Mouse (Mus musculus): Measurements from ENCODE around the gene Zbtb9. TPM values are rescaled to one million over a fixed set of nuclear protein-coding genes. Genes with fewer than 3 reads are reported as not detected.

The Zbtb9 gene
- polyA plus RNA-seq, 1 experiment from 2014 or later, result 19.1 TPM

DNA sequence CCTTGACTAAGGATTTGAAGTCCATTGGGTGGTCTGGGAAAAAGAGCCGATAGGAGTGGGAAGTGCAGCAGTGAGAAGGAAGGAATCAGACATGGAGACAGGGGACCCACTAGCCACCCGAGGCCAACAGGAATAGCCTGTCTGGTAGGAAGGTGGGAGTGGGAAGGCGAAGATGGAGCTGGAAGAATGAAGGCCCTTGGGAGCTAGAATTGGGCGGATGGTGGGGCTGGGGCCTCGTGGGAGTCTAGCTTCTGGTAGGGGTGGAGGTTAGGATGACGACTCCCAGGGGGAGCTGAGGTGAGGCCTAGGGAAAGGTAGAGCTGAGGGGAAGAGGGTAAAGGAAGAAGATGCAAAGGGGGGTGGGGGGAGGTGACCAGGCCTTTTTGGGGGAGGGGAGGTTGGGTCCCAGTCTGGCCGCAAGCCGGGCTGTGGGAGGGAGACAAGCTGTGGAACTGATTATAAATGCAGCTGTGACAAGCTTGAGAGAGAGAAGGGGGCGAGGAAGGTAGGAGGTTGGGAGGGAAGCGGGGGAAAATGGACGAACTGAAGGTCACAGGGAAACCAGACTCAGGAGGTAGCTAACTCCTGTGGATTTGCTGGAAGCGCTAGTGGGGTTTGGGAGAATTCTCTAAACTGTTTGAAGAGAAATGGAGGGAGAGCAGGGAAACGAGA, 27.0 kb upstream of the Zbtb9 start:
- peak overlapping the region; percentile 66 for H3K9ac ChIP-seq (replicated peaks; ENCODE audit: low read depth, low read length)
- WGBS, result 22% methylated on average over 13 of the region's 13 CpGs
- peak overlapping the region; percentile 86 for H3K27ac ChIP-seq (ENCODE audit: low read length)
- no peaks in the 10 kb centered on the region for H3K36me3 ChIP-seq (ENCODE audit: control insufficient read depth, insufficient read depth)
- no peak for ATAC-seq
- H3K4me1 ChIP-seq (replicated peaks; ENCODE audit: control insufficient read depth, insufficient read depth, low read length), result peaks cover 70% of the 10 kb centered on the region
- H3K27me3 ChIP-seq (replicated peaks; ENCODE audit: control insufficient read depth, insufficient read depth, low read length), result no peaks in the 10 kb centered on the region
- peak overlapping the region; percentile 41 for H3K4me3 ChIP-seq (replicated peaks; ENCODE audit: low read length)
- H3K9me3 ChIP-seq (ENCODE audit: control insufficient read depth, low read length), result no peaks in the 10 kb centered on the region
- H3K4me2 ChIP-seq (ENCODE audit: low read length), result peak overlapping the region; percentile 66

DNA sequence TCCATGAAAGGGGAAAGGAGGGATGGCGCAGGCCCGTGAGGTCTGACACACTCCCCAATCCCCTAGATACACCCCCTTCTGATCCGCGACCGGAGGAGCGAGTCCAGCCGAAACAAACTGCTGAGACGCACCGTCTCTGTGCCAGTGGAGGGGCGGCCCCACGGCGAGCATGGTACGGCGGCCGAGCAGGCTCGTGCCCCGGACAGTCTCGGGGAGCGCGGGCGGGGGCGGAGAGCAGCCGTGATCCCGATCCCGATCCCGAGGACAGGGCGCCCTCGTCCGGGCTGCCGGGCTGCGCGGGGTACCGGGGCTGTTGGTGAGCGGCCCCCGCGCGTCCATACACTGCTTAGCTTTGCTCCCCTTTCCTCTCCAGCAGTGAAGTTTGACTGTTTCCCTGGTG, 26.4 kb upstream of the Zbtb9 start:
- peak overlapping the region; percentile 41 for H3K4me3 ChIP-seq (replicated peaks; ENCODE audit: low read length)
- ATAC-seq, result peak; percentile 27
- H3K9me3 ChIP-seq (ENCODE audit: control insufficient read depth, low read length), result no peaks in the 10 kb centered on the region
- peak overlapping the region; percentile 66 for H3K4me2 ChIP-seq (ENCODE audit: low read length)
- under 1% methylated on average over 37 of the region's 37 CpGs for WGBS
- peak overlapping the region; percentile 66 for H3K9ac ChIP-seq (replicated peaks; ENCODE audit: low read depth, low read length)
- H3K27ac ChIP-seq (ENCODE audit: low read length), result peak overlapping the region; percentile 86
- H3K36me3 ChIP-seq (ENCODE audit: control insufficient read depth, insufficient read depth), result no peaks in the 10 kb centered on the region
- H3K4me1 ChIP-seq (replicated peaks; ENCODE audit: control insufficient read depth, insufficient read depth, low read length), result peaks cover 75% of the 10 kb centered on the region
- no peaks in the 10 kb centered on the region for H3K27me3 ChIP-seq (replicated peaks; ENCODE audit: control insufficient read depth, insufficient read depth, low read length)

DNA sequence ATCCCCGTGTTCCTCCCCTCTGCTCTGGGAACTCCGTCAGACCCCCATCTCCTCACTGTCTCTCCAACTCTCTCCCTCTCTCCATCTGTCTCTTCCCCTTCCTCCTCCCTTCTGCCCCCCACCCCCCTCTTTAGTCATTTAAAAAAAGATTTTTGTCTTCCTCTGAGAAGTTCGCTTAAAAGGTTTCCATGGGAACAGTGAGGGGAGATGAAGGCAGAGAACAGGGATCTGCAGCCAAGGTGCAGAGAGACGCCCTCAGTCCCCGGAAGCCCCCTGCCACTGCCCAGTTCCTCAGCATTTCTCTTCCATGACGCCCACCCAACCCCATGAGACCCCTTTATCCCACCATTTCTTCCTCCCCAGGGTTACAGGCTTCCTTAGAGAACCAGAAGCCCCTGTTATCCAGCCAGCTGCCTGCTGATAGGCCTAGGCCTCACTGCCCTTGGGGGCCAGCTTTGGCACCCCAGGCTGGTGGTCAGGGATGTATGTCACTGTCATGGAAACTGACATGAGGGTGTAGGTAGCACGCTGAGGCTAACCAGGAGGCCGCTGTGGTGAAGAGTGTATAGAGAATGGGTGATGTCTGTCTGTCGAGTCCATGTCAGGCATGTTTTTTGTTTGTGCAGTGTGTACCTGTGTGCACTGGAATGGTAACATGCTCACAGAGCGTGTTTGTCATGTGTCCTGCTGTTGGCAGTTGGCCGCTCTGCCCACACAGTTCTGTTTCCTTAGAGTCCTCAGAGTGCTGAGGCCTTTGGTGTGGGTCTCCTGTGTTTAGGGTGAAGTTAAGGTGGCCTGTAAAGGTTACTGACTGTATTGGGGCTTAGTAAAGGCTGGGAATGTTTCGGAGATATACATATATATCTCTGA, 25.5 kb upstream of the Zbtb9 start:
- peak; percentile 5; the same call in 1 of the 2 replicates for ATAC-seq
- 25% methylated on average over 12 of the region's 12 CpGs for WGBS
- Histone ChIP-seq H3K36me3 (ENCODE audit: control insufficient read depth, insufficient read depth) (no peaks in the 10 kb centered on the region), H3K9me3 (ENCODE audit: control insufficient read depth, low read length) (no peaks in the 10 kb centered on the region), H3K27me3 (replicated peaks; ENCODE audit: control insufficient read depth, insufficient read depth, low read length) (no peaks in the 10 kb centered on the region), H3K4me2 (ENCODE audit: low read length) (peak overlapping the region; percentile 66), H3K27ac (ENCODE audit: low read length) (peak overlapping the region; percentile 86), H3K4me1 (replicated peaks; ENCODE audit: control insufficient read depth, insufficient read depth, low read length) (peaks cover 79% of the 10 kb centered on the region), H3K4me3 (replicated peaks; ENCODE audit: low read length) (peak overlapping the region; percentile 41), H3K9ac (replicated peaks; ENCODE audit: low read depth, low read length) (peak overlapping the region; percentile 20; the same call in 1 of the 2 replicates)

DNA sequence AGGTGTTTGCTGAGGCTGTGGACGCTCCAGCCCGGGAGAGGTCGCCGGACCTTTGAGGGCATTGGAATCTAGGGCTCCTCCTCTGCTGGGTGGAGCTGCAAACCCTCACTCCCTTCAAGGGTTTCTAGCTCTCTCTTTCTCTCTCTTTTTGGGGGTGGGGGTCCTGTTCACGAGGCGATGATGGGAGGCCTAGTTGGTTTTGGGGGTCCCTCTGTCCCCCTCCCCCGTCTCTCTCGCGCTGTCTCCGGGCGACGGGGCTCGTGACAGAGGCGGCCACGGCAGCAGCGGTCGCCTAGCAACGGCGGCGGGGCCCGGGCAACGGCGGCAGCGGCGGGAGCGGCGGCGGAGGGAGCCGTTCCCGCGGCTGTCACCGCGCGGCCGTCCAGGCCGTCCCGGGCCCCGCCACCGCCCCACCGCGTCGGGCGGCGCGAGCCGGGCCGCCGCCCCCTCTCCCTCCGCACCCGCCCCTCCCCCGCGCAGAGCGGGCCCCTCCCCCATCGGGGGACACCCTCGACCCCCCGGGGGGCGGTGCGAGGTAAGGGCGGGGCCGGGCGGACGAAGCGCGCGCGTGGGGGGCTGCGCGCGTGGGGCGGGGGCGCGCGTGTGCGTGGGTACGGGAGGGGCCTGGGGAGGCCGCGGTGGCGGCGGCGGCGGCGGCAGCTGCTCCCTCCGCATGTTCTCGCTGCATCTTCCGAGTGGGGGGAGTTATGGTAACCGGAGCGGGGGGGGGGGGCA, 24.5 kb upstream of the Zbtb9 start:
- H3K27ac ChIP-seq (ENCODE audit: low read length), result peak overlapping the region; percentile 80
- H3K27me3 ChIP-seq (replicated peaks; ENCODE audit: control insufficient read depth, insufficient read depth, low read length), result no peaks in the 10 kb centered on the region
- H3K9me3 ChIP-seq (ENCODE audit: control insufficient read depth, low read length), result no peaks in the 10 kb centered on the region
- 0% methylated on average over 39 of the region's 87 CpGs for WGBS
- ATAC-seq, result peak; percentile 9; the same call in 1 of the 2 replicates
- H3K4me1 ChIP-seq (replicated peaks; ENCODE audit: control insufficient read depth, insufficient read depth, low read length), result peaks cover 84% of the 10 kb centered on the region
- H3K36me3 ChIP-seq (ENCODE audit: control insufficient read depth, insufficient read depth), result peaks cover 2% of the 10 kb centered on the region; the same call in 1 of the 2 replicates
- peak overlapping the region; percentile 76 for H3K9ac ChIP-seq (replicated peaks; ENCODE audit: low read depth, low read length)
- peak overlapping the region; percentile 75 for H3K4me2 ChIP-seq (ENCODE audit: low read length)
- peak overlapping the region; percentile 64 for H3K4me3 ChIP-seq (replicated peaks; ENCODE audit: low read length)

DNA sequence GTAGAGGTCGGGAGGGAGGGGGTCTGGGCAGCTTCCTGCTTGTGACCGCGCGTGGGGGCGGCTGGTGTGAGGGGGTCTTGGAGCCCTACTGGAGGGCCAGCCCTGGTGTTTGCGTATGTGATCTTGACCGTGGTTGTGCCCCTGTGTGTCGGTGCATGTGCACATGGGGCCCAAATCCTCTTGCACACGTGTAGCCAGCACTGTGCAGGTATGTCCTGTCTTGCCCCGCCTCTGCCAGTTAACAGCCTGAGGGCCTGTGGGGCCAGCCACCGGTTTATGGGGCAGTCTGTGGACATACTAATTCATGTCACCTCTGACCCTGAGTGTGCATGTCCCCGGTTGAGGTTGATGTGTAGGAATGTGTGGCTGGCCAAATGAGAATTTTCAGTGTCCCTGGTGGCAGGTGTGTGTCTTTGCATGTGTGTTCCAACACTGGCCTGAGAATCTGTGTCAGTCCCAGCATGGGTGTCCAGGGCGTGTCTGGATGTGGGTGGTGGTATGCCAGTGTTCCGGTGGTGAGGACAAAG, 23.9 kb upstream of the Zbtb9 start:
- Histone ChIP-seq H3K4me2 (ENCODE audit: low read length) (peak overlapping the region; percentile 75), H3K9ac (replicated peaks; ENCODE audit: low read depth, low read length) (peak overlapping the region; percentile 76), H3K27me3 (replicated peaks; ENCODE audit: control insufficient read depth, insufficient read depth, low read length) (no peaks in the 10 kb centered on the region), H3K4me1 (replicated peaks; ENCODE audit: control insufficient read depth, insufficient read depth, low read length) (peaks cover 86% of the 10 kb centered on the region), H3K27ac (ENCODE audit: low read length) (peak overlapping the region; percentile 80), H3K9me3 (ENCODE audit: control insufficient read depth, low read length) (no peaks in the 10 kb centered on the region), H3K36me3 (ENCODE audit: control insufficient read depth, insufficient read depth) (peaks cover 2% of the 10 kb centered on the region; the same call in 1 of the 2 replicates), H3K4me3 (replicated peaks; ENCODE audit: low read length) (peak overlapping the region; percentile 64)
- no peak for ATAC-seq
- 8% methylated on average over 13 of the region's 14 CpGs for WGBS

DNA sequence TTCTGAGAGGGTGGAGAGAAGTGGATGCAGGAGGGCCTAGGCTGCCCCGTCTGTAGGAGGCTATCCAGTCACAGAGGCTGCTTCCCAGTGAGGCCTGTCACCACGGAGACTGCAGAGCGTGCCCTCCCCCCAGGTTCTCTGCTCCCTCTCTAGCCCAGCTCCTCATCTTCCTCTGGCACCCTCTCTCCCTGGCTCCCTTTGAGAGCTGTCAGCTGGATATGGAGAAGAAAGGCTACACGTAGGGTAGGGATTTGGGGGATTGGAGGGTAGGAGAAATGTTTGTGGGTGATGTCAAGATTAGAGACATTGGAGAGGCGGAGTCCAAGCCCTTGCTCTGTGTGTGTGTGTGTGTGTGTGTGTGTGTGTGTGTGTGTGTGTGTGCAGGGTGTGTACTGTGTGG, 23.1 kb upstream of the Zbtb9 start:
- H3K4me3 ChIP-seq (replicated peaks; ENCODE audit: low read length), result peak overlapping the region; percentile 64
- H3K9ac ChIP-seq (replicated peaks; ENCODE audit: low read depth, low read length), result peak overlapping the region; percentile 20; the same call in 1 of the 2 replicates
- H3K27me3 ChIP-seq (replicated peaks; ENCODE audit: control insufficient read depth, insufficient read depth, low read length), result no peaks in the 10 kb centered on the region
- H3K27ac ChIP-seq (ENCODE audit: low read length), result peak overlapping the region; percentile 52; the same call in 1 of the 2 replicates
- peaks cover 2% of the 10 kb centered on the region; the same call in 1 of the 2 replicates for H3K36me3 ChIP-seq (ENCODE audit: control insufficient read depth, insufficient read depth)
- H3K4me1 ChIP-seq (replicated peaks; ENCODE audit: control insufficient read depth, insufficient read depth, low read length), result peaks cover 81% of the 10 kb centered on the region
- 37% methylated on average over 5 of the region's 5 CpGs for WGBS
- peak overlapping the region; percentile 75 for H3K4me2 ChIP-seq (ENCODE audit: low read length)
- ATAC-seq, result no peak
- H3K9me3 ChIP-seq (ENCODE audit: control insufficient read depth, low read length), result no peaks in the 10 kb centered on the region

DNA sequence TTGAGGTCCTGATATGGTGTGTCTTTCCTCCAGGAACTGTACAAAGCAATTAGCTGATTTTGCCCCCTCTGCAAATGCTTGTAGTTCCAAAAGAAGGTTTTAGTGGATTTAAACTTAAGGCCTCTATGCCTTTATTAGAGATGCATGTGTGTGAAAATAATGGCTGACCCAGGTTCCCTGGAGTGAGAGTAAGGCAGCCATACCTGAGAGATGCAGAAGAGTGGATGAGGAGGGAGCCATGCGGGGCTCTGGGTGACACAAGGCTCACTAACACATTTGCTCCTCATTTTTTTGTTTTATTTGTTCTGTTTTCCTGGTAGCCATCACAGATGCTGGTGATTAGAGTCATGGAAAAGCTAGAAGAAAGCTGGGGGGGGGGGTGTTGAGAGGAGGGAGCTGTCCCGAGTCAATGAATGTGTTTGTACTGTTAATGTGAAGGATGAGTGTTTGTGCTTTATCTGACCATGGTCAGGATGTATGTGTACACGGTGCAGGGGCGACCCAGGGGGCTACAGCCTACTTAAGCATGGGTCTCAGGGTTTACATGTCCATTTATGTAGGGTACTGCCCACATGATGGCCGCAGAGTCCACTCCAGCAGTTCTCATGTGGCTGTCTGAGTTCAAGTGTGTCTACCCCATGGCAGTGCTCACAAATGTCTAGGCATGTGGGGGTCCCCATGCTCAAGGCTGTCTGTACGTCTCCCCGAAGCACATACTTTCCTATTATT, 22.2 kb upstream of the Zbtb9 start:
- Histone ChIP-seq H3K9ac (replicated peaks; ENCODE audit: low read depth, low read length) (peak overlapping the region; percentile 52), H3K4me1 (replicated peaks; ENCODE audit: control insufficient read depth, insufficient read depth, low read length) (peaks cover 72% of the 10 kb centered on the region), H3K4me2 (ENCODE audit: low read length) (peak overlapping the region; percentile 75), H3K36me3 (ENCODE audit: control insufficient read depth, insufficient read depth) (peaks cover 7% of the 10 kb centered on the region), H3K27ac (ENCODE audit: low read length) (peak overlapping the region; percentile 59), H3K4me3 (replicated peaks; ENCODE audit: low read length) (peak overlapping the region; percentile 41), H3K27me3 (replicated peaks; ENCODE audit: control insufficient read depth, insufficient read depth, low read length) (no peaks in the 10 kb centered on the region), H3K9me3 (ENCODE audit: control insufficient read depth, low read length) (no peaks in the 10 kb centered on the region)
- WGBS, result 24% methylated on average over 7 of the region's 7 CpGs
- ATAC-seq, result no peak

DNA sequence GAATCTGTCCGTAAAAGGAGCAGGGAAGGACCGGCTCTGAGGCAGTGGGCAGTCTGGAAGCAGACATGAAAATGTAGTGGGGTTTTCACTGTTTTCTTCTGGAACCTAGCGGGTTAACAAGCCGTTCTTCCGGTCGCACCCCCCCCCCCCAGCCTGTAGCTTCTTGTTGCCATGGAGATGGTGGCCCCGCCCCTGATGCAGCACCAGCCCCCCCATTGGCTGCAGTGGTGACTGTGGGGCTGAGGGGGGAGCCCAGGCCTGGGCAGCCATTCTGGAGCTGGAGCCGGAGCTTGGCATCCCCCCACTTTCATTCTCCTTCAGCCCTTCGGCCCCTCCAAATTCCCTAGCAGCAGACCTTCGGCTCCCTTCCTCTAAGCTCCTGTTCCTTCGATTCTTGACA, 21.6 kb upstream of the Zbtb9 start:
- Histone ChIP-seq H3K27ac (ENCODE audit: low read length) (peak overlapping the region; percentile 59), H3K4me3 (replicated peaks; ENCODE audit: low read length) (peak overlapping the region; percentile 41), H3K4me2 (ENCODE audit: low read length) (peak overlapping the region; percentile 75), H3K9me3 (ENCODE audit: control insufficient read depth, low read length) (no peaks in the 10 kb centered on the region), H3K9ac (replicated peaks; ENCODE audit: low read depth, low read length) (peak overlapping the region; percentile 52), H3K4me1 (replicated peaks; ENCODE audit: control insufficient read depth, insufficient read depth, low read length) (peaks cover 66% of the 10 kb centered on the region), H3K27me3 (replicated peaks; ENCODE audit: control insufficient read depth, insufficient read depth, low read length) (no peaks in the 10 kb centered on the region), H3K36me3 (ENCODE audit: control insufficient read depth, insufficient read depth) (peaks cover 8% of the 10 kb centered on the region)
- 1% methylated on average over 11 of the region's 11 CpGs for WGBS
- peak; percentile 66 for ATAC-seq

Measured in forebrain, embryonic 16.5 days (tissue).